Mouse (Mus musculus): ENCODE data around the gene Camta1. TPM values are rescaled to one million over a fixed set of nuclear protein-coding genes. Genes with fewer than 3 reads are reported as not detected.

Camta1 gene
- polyA plus RNA-seq, 1 experiment from 2014 or later: 86.8 TPM

GRCm38 (mm10) chr4:150944707-150945106 lies 917.0 kb downstream of the Camta1 start:
- Histone ChIP-seq H3K4me3 (ENCODE audit: low read depth, low read length) (no peak overlapping the region), H3K9me3 (ENCODE audit: control insufficient read depth, low read depth, low read length) (no peaks in the 10 kb centered on the region), H3K4me1 (ENCODE audit: control insufficient read depth, insufficient read depth, low read length) (no peaks in the 10 kb centered on the region), H3K27ac (ENCODE audit: low read length) (no peak overlapping the region), H3K36me3 (ENCODE audit: control insufficient read depth, insufficient read depth, low read length) (no peaks in the 10 kb centered on the region), H3K9ac (replicated peaks; ENCODE audit: low read depth, low read length) (no peak overlapping the region), H3K4me2 (replicated peaks; ENCODE audit: low read depth, low read length) (no peak overlapping the region), H3K27me3 (ENCODE audit: control insufficient read depth, insufficient read depth, low read length) (no peaks in the 10 kb centered on the region)
- 89% methylated on average over 7 of the region's 7 CpGs for WGBS
- ATAC-seq (ENCODE audit: insufficient number of reproducible peaks, insufficient read depth, low FRiP score, low read depth): no peak

- no peaks in the 10 kb centered on the region for H3K27me3 ChIP-seq (ENCODE audit: control insufficient read depth, insufficient read depth, low read length)
- no peak overlapping the region for H3K4me3 ChIP-seq (ENCODE audit: low read depth, low read length)
- no peaks in the 10 kb centered on the region for H3K9me3 ChIP-seq (ENCODE audit: control insufficient read depth, low read depth, low read length)
- H3K4me1 ChIP-seq (ENCODE audit: control insufficient read depth, insufficient read depth, low read length): no peaks in the 10 kb centered on the region
- no peaks in the 10 kb centered on the region for H3K36me3 ChIP-seq (ENCODE audit: control insufficient read depth, insufficient read depth, low read length)
- H3K9ac ChIP-seq (replicated peaks; ENCODE audit: low read depth, low read length): no peak overlapping the region
- H3K27ac ChIP-seq (ENCODE audit: low read length): no peak overlapping the region
- H3K4me2 ChIP-seq (replicated peaks; ENCODE audit: low read depth, low read length): no peak overlapping the region
- no peak for ATAC-seq (ENCODE audit: insufficient number of reproducible peaks, insufficient read depth, low FRiP score, low read depth)
- 58% methylated on average over 13 of the region's 13 CpGs for WGBS
Measured at GRCm38 (mm10) chr4:150939991-150940651, 921.6 kb downstream of the Camta1 start.

DNA sequence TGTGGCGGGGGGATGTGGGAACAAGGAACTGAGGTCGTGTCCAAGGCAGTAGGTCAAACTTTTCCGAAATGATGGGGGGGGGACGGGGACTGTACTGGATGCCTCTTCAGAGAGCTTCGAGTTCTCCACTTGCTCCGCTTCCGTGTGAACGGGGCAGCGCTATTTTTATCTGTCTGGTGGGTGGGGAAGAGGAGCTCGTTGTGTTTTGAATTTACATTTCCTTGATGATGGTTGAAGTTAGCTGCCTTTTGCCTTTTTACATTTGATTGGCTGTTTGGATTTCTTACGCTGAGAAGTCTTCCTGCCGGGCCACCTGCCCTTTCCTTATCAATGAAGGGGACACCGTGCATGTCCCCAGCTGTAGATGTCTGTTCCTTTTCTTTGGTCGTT lies 923.6 kb downstream of the Camta1 start:
- Histone ChIP-seq H3K27me3 (ENCODE audit: control insufficient read depth, insufficient read depth, low read length) (no peaks in the 10 kb centered on the region), H3K27ac (ENCODE audit: low read length) (no peak overlapping the region), H3K36me3 (ENCODE audit: control insufficient read depth, insufficient read depth, low read length) (no peaks in the 10 kb centered on the region), H3K9me3 (ENCODE audit: control insufficient read depth, low read depth, low read length) (no peaks in the 10 kb centered on the region), H3K9ac (replicated peaks; ENCODE audit: low read depth, low read length) (no peak overlapping the region), H3K4me2 (replicated peaks; ENCODE audit: low read depth, low read length) (no peak overlapping the region), H3K4me3 (ENCODE audit: low read depth, low read length) (no peak overlapping the region), H3K4me1 (ENCODE audit: control insufficient read depth, insufficient read depth, low read length) (no peaks in the 10 kb centered on the region)
- 55% methylated on average over 14 of the region's 14 CpGs for WGBS
- no peak for ATAC-seq (ENCODE audit: insufficient number of reproducible peaks, insufficient read depth, low FRiP score, low read depth)

GRCm38 (mm10) chr4:150937293-150938062 lies 924.2 kb downstream of the Camta1 start:
- 68% methylated on average over 16 of the region's 16 CpGs for WGBS

GRCm38 (mm10) chr4:150933503-150933902 lies 928.2 kb downstream of the Camta1 start:
- H3K4me1 ChIP-seq (ENCODE audit: control insufficient read depth, insufficient read depth, low read length): no peaks in the 10 kb centered on the region
- 58% methylated on average over 1 of the region's 1 CpGs for WGBS
- H3K4me2 ChIP-seq (replicated peaks; ENCODE audit: low read depth, low read length): no peak overlapping the region
- no peaks in the 10 kb centered on the region for H3K27me3 ChIP-seq (ENCODE audit: control insufficient read depth, insufficient read depth, low read length)
- no peaks in the 10 kb centered on the region for H3K36me3 ChIP-seq (ENCODE audit: control insufficient read depth, insufficient read depth, low read length)
- no peak overlapping the region for H3K4me3 ChIP-seq (ENCODE audit: low read depth, low read length)
- H3K9ac ChIP-seq (replicated peaks; ENCODE audit: low read depth, low read length): no peak overlapping the region
- no peak overlapping the region for H3K27ac ChIP-seq (ENCODE audit: low read length)
- no peaks in the 10 kb centered on the region for H3K9me3 ChIP-seq (ENCODE audit: control insufficient read depth, low read depth, low read length)
- no peak for ATAC-seq (ENCODE audit: insufficient number of reproducible peaks, insufficient read depth, low FRiP score, low read depth)

More at GRCm38 (mm10) chr4:150937293-150938062, 924.2 kb downstream of the Camta1 start:
- Histone ChIP-seq H3K27ac (ENCODE audit: low read length) (no peak overlapping the region), H3K4me2 (replicated peaks; ENCODE audit: low read depth, low read length) (no peak overlapping the region), H3K9me3 (ENCODE audit: control insufficient read depth, low read depth, low read length) (no peaks in the 10 kb centered on the region), H3K36me3 (ENCODE audit: control insufficient read depth, insufficient read depth, low read length) (no peaks in the 10 kb centered on the region), H3K27me3 (ENCODE audit: control insufficient read depth, insufficient read depth, low read length) (no peaks in the 10 kb centered on the region), H3K9ac (replicated peaks; ENCODE audit: low read depth, low read length) (no peak overlapping the region), H3K4me1 (ENCODE audit: control insufficient read depth, insufficient read depth, low read length) (no peaks in the 10 kb centered on the region), H3K4me3 (ENCODE audit: low read depth, low read length) (no peak overlapping the region)
- ATAC-seq (ENCODE audit: insufficient number of reproducible peaks, insufficient read depth, low FRiP score, low read depth): no peak

DNA sequence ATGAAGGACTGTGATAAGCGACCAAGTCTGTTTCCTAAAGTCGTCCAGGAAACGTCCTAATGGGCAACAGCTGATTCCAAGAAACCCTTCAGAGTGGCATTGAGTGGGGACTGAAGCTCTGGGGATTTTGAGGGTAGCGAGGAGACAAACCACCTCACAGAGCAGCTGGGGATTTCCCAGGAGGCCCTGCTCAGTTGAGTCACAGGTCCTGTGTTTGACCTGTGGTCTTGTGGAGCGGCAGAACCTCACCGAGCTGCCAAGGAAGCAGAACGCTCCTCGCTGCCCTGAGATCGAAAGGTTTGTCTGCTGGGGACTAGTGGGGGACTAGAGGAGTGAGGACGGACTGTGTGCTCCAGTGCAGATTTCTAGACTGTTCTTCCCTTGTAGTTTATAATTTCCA lies 933.9 kb downstream of the Camta1 start:
- Histone ChIP-seq H3K9me3 (ENCODE audit: control insufficient read depth, low read depth, low read length) (no peaks in the 10 kb centered on the region), H3K4me2 (replicated peaks; ENCODE audit: low read depth, low read length) (no peak overlapping the region), H3K27me3 (ENCODE audit: control insufficient read depth, insufficient read depth, low read length) (no peaks in the 10 kb centered on the region), H3K36me3 (ENCODE audit: control insufficient read depth, insufficient read depth, low read length) (no peaks in the 10 kb centered on the region), H3K4me3 (ENCODE audit: low read depth, low read length) (no peak overlapping the region), H3K9ac (replicated peaks; ENCODE audit: low read depth, low read length) (no peak overlapping the region), H3K4me1 (ENCODE audit: control insufficient read depth, insufficient read depth, low read length) (no peaks in the 10 kb centered on the region), H3K27ac (ENCODE audit: low read length) (no peak overlapping the region)
- WGBS: 48% methylated on average over 10 of the region's 10 CpGs
- no peak for ATAC-seq (ENCODE audit: insufficient number of reproducible peaks, insufficient read depth, low FRiP score, low read depth)

- Histone ChIP-seq H3K9ac (replicated peaks; ENCODE audit: low read depth, low read length) (no peak overlapping the region), H3K4me3 (ENCODE audit: low read depth, low read length) (no peak overlapping the region), H3K27ac (ENCODE audit: low read length) (no peak overlapping the region), H3K9me3 (ENCODE audit: control insufficient read depth, low read depth, low read length) (no peaks in the 10 kb centered on the region), H3K27me3 (ENCODE audit: control insufficient read depth, insufficient read depth, low read length) (no peaks in the 10 kb centered on the region), H3K36me3 (ENCODE audit: control insufficient read depth, insufficient read depth, low read length) (no peaks in the 10 kb centered on the region), H3K4me2 (replicated peaks; ENCODE audit: low read depth, low read length) (no peak overlapping the region), H3K4me1 (ENCODE audit: control insufficient read depth, insufficient read depth, low read length) (no peaks in the 10 kb centered on the region)
- 45% methylated on average over 13 of the region's 14 CpGs for WGBS
- no peak for ATAC-seq (ENCODE audit: insufficient number of reproducible peaks, insufficient read depth, low FRiP score, low read depth)
Measured at GRCm38 (mm10) chr4:150926924-150927705, 934.6 kb downstream of the Camta1 start.

DNA sequence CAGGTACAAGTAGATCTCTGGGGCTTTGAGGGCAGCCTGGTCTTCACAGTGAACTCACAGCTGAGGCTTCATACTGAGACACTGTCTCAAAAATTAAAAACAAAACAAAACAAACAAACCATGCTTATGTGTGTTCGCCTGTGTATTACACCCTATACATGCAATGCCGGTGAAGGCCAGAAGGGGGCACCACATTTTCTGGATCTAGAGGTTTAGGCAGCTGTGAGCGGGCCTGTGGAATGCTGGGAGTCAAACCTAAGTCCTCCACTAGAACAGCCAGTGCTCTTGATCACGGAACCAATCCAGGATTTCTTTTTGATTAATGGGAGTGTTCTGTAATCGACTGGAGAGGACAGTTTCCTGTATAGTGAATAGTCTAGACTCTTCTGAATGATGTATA lies 935.8 kb downstream of the Camta1 start:
- Histone ChIP-seq H3K4me3 (ENCODE audit: low read depth, low read length) (no peak overlapping the region), H3K27ac (ENCODE audit: low read length) (no peak overlapping the region), H3K36me3 (ENCODE audit: control insufficient read depth, insufficient read depth, low read length) (no peaks in the 10 kb centered on the region), H3K27me3 (ENCODE audit: control insufficient read depth, insufficient read depth, low read length) (no peaks in the 10 kb centered on the region), H3K4me2 (replicated peaks; ENCODE audit: low read depth, low read length) (no peak overlapping the region), H3K9ac (replicated peaks; ENCODE audit: low read depth, low read length) (no peak overlapping the region), H3K4me1 (ENCODE audit: control insufficient read depth, insufficient read depth, low read length) (no peaks in the 10 kb centered on the region), H3K9me3 (ENCODE audit: control insufficient read depth, low read depth, low read length) (no peaks in the 10 kb centered on the region)
- WGBS: 52% methylated on average over 5 of the region's 5 CpGs
- no peak for ATAC-seq (ENCODE audit: insufficient number of reproducible peaks, insufficient read depth, low FRiP score, low read depth)

Data from stomach, embryonic 14.5 days (tissue).